Mouse (Mus musculus) skeletal muscle tissue, adult 2 months (tissue): ENCODE measurements around the gene Ccl27a.

Experiments
- DNase-seq: peaks from one replicate; pipeline ENCODE4 v3.0.0-alpha.2; 2012; ENCODE audit warnings: low read depth, low spot score

The Ccl27a gene

GRCm38 (mm10) chr4:41755338-41756305, 18.4 kb downstream of the Ccl27a start, which contains the start of gene Sigmar1:
Gene Sigmar1 (minus strand): TSS chr4:41756157.
- peak; percentile 78 for DNase-seq

DNA sequence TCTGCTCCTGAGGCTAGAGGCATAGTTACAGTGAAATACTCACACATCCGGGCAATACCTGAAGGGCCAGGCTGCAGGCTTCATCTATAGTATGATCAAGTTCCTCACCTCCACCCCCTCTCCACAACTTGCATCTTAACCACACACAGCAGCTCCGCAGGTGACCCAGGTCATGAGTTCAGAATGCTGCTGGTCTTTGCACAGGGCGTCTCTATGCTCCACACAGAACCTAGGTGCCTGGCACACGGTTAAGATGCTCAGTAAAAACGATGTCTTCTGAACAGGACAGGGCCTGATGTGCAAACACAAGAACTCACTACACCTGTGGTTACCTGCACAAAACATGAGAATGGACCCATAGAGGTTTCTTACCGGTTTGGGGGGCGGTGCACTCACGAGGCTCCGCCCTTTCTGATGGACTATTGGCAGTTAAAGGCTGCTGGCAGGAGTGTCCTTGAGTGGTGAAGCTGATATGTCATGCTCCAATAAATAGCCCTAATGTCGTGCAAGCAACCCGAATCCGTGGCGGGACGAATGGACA, 19.2 kb downstream of the Ccl27a start, which contains the start of gene Galt:
TSS of gene Galt (plus strand) at position 432 of the 541 bp plus-strand sequence.
- no peak for DNase-seq

- no peak for DNase-seq
Observed at GRCm38 (mm10) chr4:41745021-41745420, 29.0 kb downstream of the Ccl27a start.

- no peak for DNase-seq
Observed at GRCm38 (mm10) chr4:41744131-41744530, 29.9 kb downstream of the Ccl27a start.

GRCm38 (mm10) chr4:41741158-41741560, 32.9 kb downstream of the Ccl27a start:
- DNase-seq, result peak; percentile 86

DNA sequence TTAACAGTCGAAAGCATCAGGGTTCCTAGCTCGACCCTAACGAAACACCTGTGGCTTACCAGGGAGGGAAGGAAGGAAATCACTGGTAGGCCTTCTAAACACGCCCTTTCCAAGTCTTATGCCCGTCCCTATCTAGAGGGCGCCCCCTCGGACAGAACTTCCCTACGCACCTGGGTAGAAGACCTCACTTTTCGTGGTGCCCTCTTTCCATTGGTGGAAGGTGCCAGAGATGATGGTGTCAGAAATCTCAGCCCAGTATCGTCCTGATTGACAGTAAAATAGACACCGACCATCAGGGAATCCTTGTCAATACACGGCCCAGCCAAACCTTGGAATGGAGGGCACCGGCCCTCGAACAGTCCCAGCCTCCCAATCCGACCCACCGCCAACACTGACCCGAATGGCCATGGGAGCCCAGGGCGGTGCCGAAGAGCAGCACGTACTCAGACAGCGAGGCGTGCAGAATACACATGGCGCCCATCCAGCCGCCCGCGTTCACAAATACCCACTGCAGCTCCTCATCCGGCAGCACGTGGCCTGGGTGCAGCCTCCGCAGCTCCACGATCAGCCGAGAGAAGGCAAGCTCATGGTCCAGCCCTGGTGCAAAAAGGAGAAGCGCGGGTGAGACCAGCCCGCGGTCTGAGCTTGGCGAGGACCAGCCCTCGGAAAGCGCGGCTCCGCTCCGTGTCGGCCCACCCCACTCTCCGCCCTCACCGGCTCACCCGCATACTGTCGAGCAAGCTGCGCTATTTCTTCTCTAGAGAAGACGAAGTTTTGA, 33.5 kb downstream of the Ccl27a start:
- peak; percentile 50 for DNase-seq

GRCm38 (mm10) chr4:41739260-41739659, 34.8 kb downstream of the Ccl27a start:
- no peak for DNase-seq

- no peak for DNase-seq
Observed at GRCm38 (mm10) chr4:41738256-41738603, 35.8 kb downstream of the Ccl27a start.

- DNase-seq, result peak; percentile 57
Observed at GRCm38 (mm10) chr4:41737602-41738255, 36.3 kb downstream of the Ccl27a start.

DNA sequence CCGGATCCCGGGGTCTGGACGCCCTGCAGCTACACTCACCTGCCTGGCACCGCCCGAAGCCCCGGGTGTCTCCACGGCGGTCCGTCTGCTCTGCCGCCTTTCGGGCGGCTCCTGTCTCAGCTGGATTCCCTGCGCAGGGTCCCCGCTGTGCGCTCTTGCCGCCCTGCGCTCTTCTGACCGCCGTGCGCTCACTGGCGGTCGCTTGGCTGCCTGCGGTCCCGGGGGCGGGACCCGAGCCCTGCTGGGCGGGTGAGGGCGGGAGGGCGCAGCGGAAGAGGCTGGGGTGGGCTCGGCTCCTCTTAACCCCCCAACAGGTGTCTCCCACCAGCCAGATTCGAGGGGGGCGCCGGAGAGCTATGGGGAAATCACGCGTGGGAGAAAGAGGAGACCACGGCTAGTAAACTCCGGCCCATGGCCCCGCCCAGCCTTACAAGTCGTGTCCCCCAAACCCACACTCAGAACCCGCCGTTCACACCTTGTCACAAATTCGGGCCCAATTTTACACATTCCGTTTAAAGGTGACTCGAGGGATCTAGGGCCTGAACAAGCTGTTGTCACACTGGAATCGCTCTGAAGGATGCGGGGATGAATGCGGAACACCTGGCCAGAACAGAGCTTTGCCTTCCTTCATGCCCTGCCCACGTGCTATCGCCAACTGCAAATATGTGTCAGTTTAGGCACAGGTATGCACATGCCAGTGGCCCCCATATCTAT, 42.8 kb downstream of the Ccl27a start, which contains the start of gene Arid3c:
TSS of gene Arid3c (minus strand) at position 91 of the 714 bp plus-strand sequence.
- DNase-seq, result no peak

GRCm38 (mm10) chr4:41726826-41727621, 47.0 kb downstream of the Ccl27a start:
- DNase-seq, result no peak

GRCm38 (mm10) chr4:41722918-41723351, 51.1 kb downstream of the Ccl27a start, which contains the start of gene Dctn3:
Gene Dctn3 (minus strand): TSS chr4:41723170.
- peak; percentile 94 for DNase-seq
